Mouse (Mus musculus) lung, embryonic 14.5 days (tissue): ENCODE results near the gene Lin7c. TPM values are rescaled to one million over a fixed set of nuclear protein-coding genes. Genes with fewer than 3 reads are reported as not detected.
"Not testable (repeated sequence)": the region's sequence is repeated elsewhere in the genome, so short reads cannot be mapped to it uniquely, and the experiment has no call there.

ENCODE experiments used
- ATAC-seq: fragments of 200-750 bp; cut with Nextera tagmentation; 2 replicates; pipeline ENCODE4 v1.8.0; 2017; ENCODE audit warnings: mild to moderate bottlenecking, moderate TSS enrichment, moderate library complexity; ENCODE audit not compliant: insufficient read depth
- DNase-seq: peaks from one replicate; pipeline ENCODE4 v3.0.0-alpha.2; 2015
- H3K27ac ChIP-seq: fragments of 300-500 bp; sonication (generic); 2 replicates; pipeline ENCODE4 v1.5.1; 2014; ENCODE audit warnings: low read depth, mild to moderate bottlenecking, moderate library complexity
- H3K27me3 ChIP-seq: fragments of 300-500 bp; sonication (generic); 2 replicates; pipeline ENCODE4 v1.6.1; 2014; ENCODE audit warnings: low read length, control low read depth; ENCODE audit not compliant: insufficient read depth
- H3K36me3 ChIP-seq: fragments of 300-500 bp; sonication (generic); 2 replicates; pipeline ENCODE4 v1.6.1; 2014; ENCODE audit warnings: control low read depth; ENCODE audit not compliant: insufficient read depth
- H3K4me1 ChIP-seq: fragments of 300-500 bp; sonication (generic); 2 replicates; pipeline ENCODE4 v1.6.1; 2014; ENCODE audit warnings: antibody characterized with exemption, control low read depth; ENCODE audit not compliant: insufficient read depth
- H3K4me2 ChIP-seq: fragments of 300-500 bp; sonication (generic); 2 replicates; pipeline ENCODE4 v1.6.1; 2014; ENCODE audit warnings: mild to moderate bottlenecking
- H3K4me3 ChIP-seq: fragments of 300-500 bp; sonication (generic); 2 replicates; pipeline ENCODE4 v1.5.1; 2014; ENCODE audit warnings: low read depth, low read length
- H3K9ac ChIP-seq: fragments of 300-500 bp; sonication (generic); 2 replicates; pipeline ENCODE4 v1.6.1; 2014
- H3K9me3 ChIP-seq: fragments of 300-500 bp; sonication (generic); 2 replicates; pipeline ENCODE4 v1.6.1; 2016; ENCODE audit warnings: low read depth, low read length, control low read depth
- CTCF ChIP-seq: IDR thresholded peaks from 2 replicates; pipeline ENCODE4 v1.5.1; 2016; ENCODE audit warnings: antibody characterized with exemption, low read depth
- WGBS: fragments of 180-500 bp; shearing (Covaris S2); extraction: QIAGEN DNeasy Blood & Tissue Kit; methylation state at CpG from one replicate; pipeline ENCODE4 v1.1.7; 2014; 5-methylcytosine and 5-hydroxymethylcytosine counted together
- polyA plus RNA-seq: library from polyadenylated mRNA; unstranded; fragments of >200 nt; fragmentation: Nextera tagmentation; extraction: Ambion mirVana; gene quantifications from 2 replicates; pipeline ENCODE4 v1.2.1, GENCODE M21; 2014

Lin7c gene
- 60.0 and 61.1 TPM in 2 replicates for polyA plus RNA-seq

DNA sequence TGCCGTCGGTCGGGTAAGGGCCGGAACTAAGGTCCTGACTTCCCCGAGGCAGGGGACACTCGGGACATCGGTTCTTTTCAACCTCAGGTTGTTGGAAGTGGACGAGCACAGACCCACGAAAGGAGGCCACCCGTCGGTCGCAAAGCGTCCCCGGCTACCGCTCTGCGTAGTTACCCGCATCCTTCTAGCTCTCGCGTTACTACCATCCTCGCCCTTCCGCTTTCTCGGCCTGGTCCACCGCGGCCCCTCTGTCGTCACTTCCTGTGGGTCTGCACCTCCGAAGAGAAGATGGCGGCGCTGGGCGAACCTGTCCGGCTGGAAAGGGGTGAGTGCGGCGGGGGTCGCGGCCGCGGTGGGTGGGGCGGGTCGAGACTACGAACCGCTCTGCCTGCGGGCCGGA is at the start of gene Lin7c:
TSS of gene Lin7c (plus strand) at position 257 of the 400 bp plus-strand sequence.
- TF ChIP-seq CTCF, result no peak
- DNase-seq, result peak; percentile 97
- Histone ChIP-seq H3K4me3 (peak within 1 kb of the TSS; percentile 96), H3K4me1 (peaks cover 8% of the 10 kb centered on the region), H3K36me3 (peaks cover 15% of the 10 kb centered on the region), H3K4me2 (peak within 1 kb of the TSS; percentile 79), H3K27me3 (no peaks in the 10 kb centered on the region), H3K9me3 (no peaks in the 10 kb centered on the region), H3K27ac (peak within 1 kb of the TSS; percentile 90), H3K9ac (peak within 1 kb of the TSS; percentile 95)
- ATAC-seq, result peak; percentile 100
- under 1% methylated on average over 42 of the region's 42 CpGs for WGBS

DNA sequence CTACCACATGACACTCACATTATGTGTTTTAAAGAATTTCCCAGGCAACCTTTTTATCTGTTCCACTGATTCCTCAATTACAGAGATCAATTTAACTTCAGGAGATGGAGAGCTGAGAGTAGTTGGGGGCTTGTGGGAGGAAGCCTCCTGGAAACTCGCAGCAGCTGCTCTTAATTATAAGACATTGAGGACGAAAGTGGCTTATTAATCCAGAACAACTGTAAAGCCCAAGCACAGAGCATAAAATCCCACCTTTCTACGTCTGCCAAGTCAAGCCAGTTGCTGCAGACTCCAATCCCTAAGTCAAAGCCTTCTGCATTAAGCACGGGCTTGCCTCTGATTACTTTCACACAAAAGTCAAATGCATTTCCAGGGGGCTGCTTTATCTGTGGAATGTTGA is 44.3 kb upstream of the Lin7c start:
- DNase-seq (no peak), ATAC-seq (no peak)
- Histone ChIP-seq H3K9ac (no peak overlapping the region), H3K4me3 (no peak overlapping the region), H3K4me1 (no peaks in the 10 kb centered on the region), H3K9me3 (no peaks in the 10 kb centered on the region), H3K27me3 (no peaks in the 10 kb centered on the region), H3K27ac (no peak overlapping the region), H3K36me3 (no peaks in the 10 kb centered on the region), H3K4me2 (no peak overlapping the region)
- no peak for TF ChIP-seq CTCF
- 57% methylated on average over 4 of the region's 4 CpGs for WGBS

GRCm38 (mm10) chr2:109848305-109848704 is 42.3 kb upstream of the Lin7c start:
- 59% methylated on average over 4 of the region's 4 CpGs for WGBS
- Histone ChIP-seq H3K4me1 (no peaks in the 10 kb centered on the region), H3K27ac (no peak overlapping the region), H3K4me3 (no peak overlapping the region), H3K27me3 (no peaks in the 10 kb centered on the region), H3K4me2 (no peak overlapping the region), H3K36me3 (no peaks in the 10 kb centered on the region), H3K9ac (no peak overlapping the region), H3K9me3 (no peaks in the 10 kb centered on the region)
- DNase-seq (no peak), ATAC-seq (no peak)
- TF ChIP-seq CTCF, result no peak

GRCm38 (mm10) chr2:109848715-109849114 is 41.9 kb upstream of the Lin7c start:
- TF ChIP-seq CTCF, result no peak
- Histone ChIP-seq H3K4me3 (no peak overlapping the region), H3K4me1 (no peaks in the 10 kb centered on the region), H3K36me3 (no peaks in the 10 kb centered on the region), H3K4me2 (no peak overlapping the region), H3K27me3 (no peaks in the 10 kb centered on the region), H3K9ac (no peak overlapping the region), H3K27ac (no peak overlapping the region), H3K9me3 (no peaks in the 10 kb centered on the region)
- ATAC-seq (no peak), DNase-seq (no peak)
- 40% methylated on average over 8 of the region's 8 CpGs for WGBS

DNA sequence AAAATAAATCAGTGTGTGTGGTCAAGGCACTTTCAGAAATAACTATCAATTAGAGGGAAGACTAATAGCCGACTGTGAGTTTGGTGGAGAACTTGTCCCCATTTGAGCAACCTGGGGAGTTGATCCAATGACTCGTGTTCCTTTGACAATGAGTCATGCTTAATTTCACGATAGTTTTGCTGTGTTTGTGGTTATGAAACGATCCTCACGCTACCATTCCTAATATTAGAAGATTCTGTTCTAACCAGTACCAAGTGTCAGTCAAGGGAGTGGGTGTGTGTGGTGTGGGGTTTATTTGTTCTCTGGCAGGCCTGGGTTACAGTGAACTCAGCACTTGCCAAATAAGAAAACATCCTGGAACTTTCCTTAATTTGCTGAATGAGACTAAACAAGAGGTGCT is 35.1 kb upstream of the Lin7c start:
- Histone ChIP-seq H3K27me3 (no peaks in the 10 kb centered on the region), H3K9ac (no peak overlapping the region), H3K4me1 (no peaks in the 10 kb centered on the region), H3K36me3 (no peaks in the 10 kb centered on the region), H3K4me3 (no peak overlapping the region), H3K4me2 (no peak overlapping the region), H3K27ac (no peak overlapping the region), H3K9me3 (no peaks in the 10 kb centered on the region)
- TF ChIP-seq CTCF, result no peak
- 79% methylated on average over 5 of the region's 5 CpGs for WGBS
- no peak for ATAC-seq
- DNase-seq, result no peak

DNA sequence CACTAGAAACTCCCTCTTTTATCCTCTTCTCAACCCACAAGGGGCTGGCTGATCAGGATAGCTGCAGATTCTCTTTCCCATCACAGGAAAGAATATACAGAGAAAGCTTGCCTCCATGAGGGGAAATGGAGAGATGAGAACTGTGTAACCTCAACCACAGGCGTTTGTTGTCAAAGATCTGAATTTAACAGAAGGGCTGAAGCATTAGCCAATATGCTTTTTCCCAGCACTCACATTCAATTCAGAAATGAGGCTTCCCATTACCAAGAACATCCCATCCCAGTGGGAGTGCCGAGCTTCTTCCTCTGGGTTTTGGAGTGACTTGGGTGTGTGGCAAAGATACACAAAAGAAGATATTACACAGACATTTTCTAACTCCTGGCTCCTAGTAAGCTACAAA is 31.0 kb upstream of the Lin7c start:
- ATAC-seq, result no peak
- Histone ChIP-seq H3K36me3 (no peaks in the 10 kb centered on the region), H3K9me3 (no peaks in the 10 kb centered on the region), H3K27ac (no peak overlapping the region), H3K27me3 (no peaks in the 10 kb centered on the region), H3K4me2 (no peak overlapping the region), H3K4me1 (no peaks in the 10 kb centered on the region), H3K9ac (no peak overlapping the region), H3K4me3 (no peak overlapping the region)
- TF ChIP-seq CTCF, result no peak
- DNase-seq, result no peak
- 68% methylated on average over 2 of the region's 2 CpGs for WGBS

DNA sequence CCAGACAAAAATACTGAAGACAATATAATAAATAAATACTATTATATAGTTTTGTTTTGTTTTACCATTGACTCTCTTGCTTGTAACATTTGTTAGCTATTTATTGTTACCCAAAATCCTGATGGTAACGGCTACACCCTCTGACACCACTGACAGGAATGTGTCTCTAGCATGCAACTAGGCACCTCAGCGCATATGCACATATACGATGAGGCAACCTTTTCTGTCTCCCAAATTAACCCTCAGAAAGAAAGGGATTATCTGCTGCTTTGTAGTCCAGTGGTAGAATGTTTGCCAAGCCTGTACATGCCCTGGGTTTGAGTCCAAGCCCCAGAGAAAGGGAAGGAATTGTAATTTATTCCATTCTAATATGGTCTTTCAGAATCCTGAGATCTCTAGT is 29.8 kb upstream of the Lin7c start:
- H3K4me1 ChIP-seq, result no peaks in the 10 kb centered on the region
- no peak for DNase-seq
- WGBS, result 81% methylated on average over 3 of the region's 3 CpGs

GRCm38 (mm10) chr2:109879429-109879828 is 11.2 kb upstream of the Lin7c start:
- H3K4me1 ChIP-seq, DNase-seq, H3K36me3 ChIP-seq, H3K4me3 ChIP-seq, H3K9ac ChIP-seq, H3K9me3 ChIP-seq, H3K27me3 ChIP-seq, H3K27ac ChIP-seq, H3K4me2 ChIP-seq, ATAC-seq: not testable (repeated sequence)
- WGBS, result 77% methylated on average over 4 of the region's 4 CpGs

More for the DNA sequence above, 29.8 kb upstream of the Lin7c start:
- TF ChIP-seq CTCF, result no peak
- Histone ChIP-seq H3K9me3 (no peaks in the 10 kb centered on the region), H3K4me2 (no peak overlapping the region), H3K9ac (no peak overlapping the region), H3K4me3 (no peak overlapping the region), H3K36me3 (no peaks in the 10 kb centered on the region), H3K27me3 (no peaks in the 10 kb centered on the region), H3K27ac (no peak overlapping the region)
- no peak for ATAC-seq
